Mouse (Mus musculus) spleen, postnatal 14 days (tissue): ENCODE data around the gene Trmt44.
A peak's percentile ranks its signal among the peaks of the same experiment; 100 is the strongest.
"Not testable (repeated sequence)": the region's sequence is repeated elsewhere in the genome, so short reads cannot be mapped to it uniquely, and the experiment has no call there.

Experiments used
- DNase-seq, 2 experiments: peaks; one replicate each; pipeline ENCODE4 v3.0.0; 2021 to 2022; ENCODE audit warnings: low spot score in 2 of 2

The Trmt44 gene

DNA sequence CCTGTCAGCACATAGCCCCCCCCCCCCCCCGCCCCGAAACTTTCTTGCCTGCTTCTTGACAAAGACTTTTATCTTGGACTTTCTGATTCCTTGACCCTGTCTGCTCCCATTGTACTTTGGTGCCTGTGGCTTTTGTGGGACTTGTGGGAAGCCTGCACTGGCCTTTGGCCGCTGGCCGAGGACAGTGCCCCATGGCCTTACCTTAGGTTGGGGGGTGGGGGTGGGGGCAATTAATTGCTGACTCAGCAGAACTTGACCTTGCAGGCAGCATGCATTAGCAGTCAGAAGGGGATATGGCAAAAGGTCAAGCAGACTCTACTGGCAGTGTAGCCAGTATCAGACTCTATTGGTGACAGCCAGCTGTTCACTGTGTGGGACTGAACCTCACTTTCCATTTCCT is 16.6 kb upstream of the Trmt44 start:
- DNase-seq, result no peak

GRCm38 (mm10) chr5:35584259-35584658 is 9.4 kb upstream of the Trmt44 start:
- not testable (repeated sequence) for DNase-seq

DNA sequence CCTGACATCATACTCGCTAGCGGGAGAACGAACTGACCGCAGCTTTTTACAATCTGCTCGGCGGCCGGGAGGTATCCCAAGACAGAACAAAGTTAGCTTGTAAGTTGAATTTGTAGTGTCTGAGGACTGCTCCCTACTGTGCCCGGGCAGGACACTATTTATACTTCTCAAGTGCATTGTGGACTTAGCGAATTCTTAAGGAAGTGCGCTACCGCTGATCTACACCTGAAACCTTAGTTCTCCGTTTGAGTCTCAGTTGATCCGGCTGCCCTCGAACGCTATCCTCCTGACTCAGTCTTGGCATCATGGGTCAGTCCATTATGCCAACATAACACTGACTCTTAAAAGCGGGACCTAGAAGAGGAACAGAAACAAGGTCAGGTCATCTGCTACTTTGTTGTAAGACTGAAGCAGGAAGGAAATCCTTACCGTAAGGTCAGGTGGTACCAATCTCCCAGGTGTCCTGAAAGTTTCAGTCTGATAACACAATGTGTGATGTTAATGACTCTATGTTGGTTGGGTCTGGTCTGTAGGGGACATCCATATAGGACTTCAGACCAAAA is 8.4 kb upstream of the Trmt44 start:
- DNase-seq, result no peak

DNA sequence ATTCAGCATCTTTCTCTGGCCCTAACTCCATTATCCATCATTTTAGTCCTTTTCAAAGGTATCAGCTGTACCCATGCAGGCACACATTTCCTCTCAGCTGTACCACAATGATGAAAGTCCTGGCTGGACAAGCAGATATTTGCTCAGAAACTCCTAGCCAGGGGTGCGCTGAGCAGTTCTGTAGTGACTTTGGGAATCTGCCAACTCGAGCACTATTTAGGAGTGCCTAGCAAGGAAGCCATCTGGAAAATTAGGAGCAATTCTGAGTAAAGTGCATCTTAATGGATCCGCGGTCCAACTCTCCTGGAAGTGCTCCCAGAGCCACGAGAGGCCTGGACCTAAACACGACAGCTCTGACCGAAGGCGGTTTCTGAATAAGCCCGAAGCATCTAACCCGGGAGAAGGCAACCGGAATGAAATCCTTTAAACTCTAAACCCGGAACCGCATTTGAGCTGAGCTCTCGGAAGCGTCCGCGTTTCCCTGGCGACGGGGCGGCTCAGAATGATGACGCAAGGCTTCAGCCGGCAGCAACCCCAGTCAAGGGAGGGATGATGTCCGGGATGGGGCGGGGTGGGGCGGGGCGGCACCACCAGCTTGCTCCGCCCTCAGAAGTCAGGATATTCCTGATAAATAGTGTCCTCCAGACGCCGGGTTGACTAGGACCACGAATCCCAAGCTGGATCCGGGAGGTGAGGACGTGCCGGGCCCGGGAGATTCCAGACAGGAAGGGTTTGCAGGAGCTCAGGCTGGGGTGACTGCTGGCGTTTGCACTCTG is 7.8 kb upstream of the Trmt44 start, which contains the start of gene Acox3:
Acox3 (plus strand) TSS at position 596 of the 776 bp plus-strand sequence.
- peak; percentile 81 to 91 for DNase-seq

GRCm38 (mm10) chr5:35580156-35580922 is 5.5 kb upstream of the Trmt44 start:
- DNase-seq, result no peak

DNA sequence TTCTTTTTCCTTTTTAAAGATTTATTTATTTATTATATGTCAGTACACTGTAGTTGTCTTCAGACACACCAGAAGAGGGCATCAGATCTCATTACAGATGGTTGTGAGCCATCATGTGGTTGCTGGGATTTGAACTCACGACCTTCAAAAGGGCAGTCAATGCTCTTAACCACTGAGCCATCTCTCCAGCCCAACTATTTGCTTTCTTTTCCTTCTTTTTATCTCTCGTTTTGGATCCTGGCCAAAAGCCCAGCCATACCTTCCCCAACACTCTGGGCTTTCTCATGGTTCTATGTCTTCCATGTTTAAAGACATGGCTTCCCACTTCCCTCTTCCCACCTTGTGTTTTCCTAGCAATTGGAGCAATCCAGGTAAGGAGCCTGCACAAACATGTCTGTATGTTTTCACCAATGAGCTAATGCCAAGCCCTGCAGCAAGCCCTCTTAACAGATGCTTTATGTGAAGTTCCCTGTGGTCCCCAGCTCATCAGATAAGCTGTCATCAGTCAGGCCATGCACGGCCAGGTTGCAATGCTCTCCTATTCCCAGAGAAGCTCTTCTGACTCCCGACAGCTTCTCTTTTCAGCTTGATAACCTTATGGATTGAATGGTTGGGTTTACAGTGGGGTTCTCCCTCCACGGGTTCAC is 4.5 kb upstream of the Trmt44 start:
- no peak for DNase-seq

- DNase-seq, result no peak
Measured at GRCm38 (mm10) chr5:35578411-35578810, 3.5 kb upstream of the Trmt44 start.

- no peak for DNase-seq
Measured at GRCm38 (mm10) chr5:35576409-35577020, 1.6 kb upstream of the Trmt44 start.

DNA sequence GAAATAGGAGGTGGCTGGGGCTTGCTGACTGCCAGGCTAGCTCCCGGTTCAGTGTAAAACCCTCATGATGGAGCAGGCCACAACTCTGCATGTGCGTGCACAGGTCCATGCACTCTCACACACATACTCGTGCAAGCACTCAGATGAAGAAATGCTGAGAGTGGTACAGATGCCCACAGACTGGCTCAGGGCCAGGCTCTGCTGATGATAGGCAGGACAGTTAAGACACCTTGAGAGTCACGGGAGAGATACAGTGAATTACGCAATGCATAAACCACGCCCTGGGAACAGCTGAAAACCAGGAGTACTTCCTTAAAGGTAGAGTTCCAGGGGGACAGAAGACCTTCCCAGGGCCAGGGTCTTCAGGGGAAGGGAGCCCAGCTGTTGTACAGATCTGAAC is 3.3 kb downstream of the Trmt44 start:
- DNase-seq, result no peak

DNA sequence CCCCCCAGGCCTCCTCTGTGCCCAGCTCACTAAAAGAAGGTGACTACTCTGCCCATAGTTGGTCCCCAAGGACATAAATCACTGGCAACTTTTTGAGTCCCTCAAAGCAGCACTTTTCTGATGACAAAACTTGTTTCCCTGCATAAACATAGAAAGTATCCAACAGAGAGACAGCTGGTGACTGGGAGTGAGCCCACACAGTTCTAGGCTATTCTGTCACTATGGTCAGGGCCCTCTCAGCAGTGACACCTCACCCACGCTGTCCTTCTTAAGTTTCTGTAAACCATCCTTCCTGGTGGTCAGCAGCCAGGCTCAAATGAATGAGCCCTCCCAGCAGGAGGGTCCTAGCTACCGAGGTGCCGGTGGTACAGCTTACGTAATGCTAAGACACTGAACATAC is 8.2 kb downstream of the Trmt44 start:
- DNase-seq, result no peak

- DNase-seq, result no peak
Measured at GRCm38 (mm10) chr5:35565217-35565616, 9.7 kb downstream of the Trmt44 start.

DNA sequence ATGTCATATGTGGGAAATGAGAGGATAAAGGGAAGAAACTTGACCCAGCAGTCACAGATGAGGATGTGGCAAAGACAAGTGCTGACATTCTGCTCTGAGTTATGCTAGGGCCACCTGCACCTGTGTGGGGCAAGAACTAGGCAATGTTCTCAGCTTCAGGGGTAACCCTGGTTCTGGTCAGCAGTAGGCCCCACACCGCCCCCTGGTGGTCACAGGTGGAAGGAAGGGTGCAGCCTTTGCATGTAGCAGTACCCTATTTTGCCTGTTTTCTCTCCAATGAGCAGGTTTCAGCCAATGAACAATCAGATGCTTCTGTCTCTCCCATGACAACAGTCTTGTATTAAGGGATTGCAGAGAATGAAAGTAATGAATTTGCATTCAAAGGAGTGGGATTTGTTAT is 11.4 kb downstream of the Trmt44 start:
- peak; percentile 33 to 70 for DNase-seq

GRCm38 (mm10) chr5:35562616-35563015 is 12.3 kb downstream of the Trmt44 start:
- DNase-seq, result no peak

GRCm38 (mm10) chr5:35559447-35559846 is 15.4 kb downstream of the Trmt44 start:
- no peak for DNase-seq

GRCm38 (mm10) chr5:35557946-35558621 is 16.8 kb downstream of the Trmt44 start:
- no peak for DNase-seq

- DNase-seq, result no peak
Measured at GRCm38 (mm10) chr5:35556393-35556792, 18.5 kb downstream of the Trmt44 start.

DNA sequence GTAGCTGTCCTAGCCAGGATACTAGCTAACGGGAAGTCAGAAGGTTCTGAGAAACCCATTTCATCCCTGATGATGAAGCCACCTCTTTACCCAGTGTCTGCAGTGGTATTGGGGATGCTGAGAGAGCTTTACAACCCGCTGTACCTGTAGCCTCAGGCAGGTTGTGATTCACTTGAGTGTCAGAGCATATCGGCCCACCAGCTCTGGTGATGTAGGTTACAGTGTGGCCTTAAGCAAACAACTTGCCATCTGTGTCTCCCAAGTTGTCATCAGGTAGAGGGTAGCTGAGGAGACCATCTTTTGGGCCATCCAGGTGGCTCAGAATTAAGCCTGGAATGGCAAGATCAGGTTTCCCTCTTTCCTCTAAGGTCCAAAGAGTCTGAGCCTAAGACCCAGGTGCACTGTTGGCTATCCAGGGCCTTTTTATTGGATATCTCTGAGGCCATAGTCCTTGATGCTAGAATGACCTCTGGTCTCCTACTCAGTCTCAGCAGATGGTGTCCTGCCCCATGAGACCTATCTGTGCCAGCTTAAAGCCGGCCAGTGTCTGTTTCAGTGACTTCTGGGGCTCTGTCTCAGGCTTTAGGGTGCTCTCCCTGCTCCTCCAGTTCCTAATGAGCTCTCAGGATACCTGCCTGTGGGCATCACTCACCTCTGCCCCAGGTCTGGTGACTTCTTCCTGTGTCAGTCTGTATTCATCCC is 21.9 kb downstream of the Trmt44 start:
- DNase-seq, result no peak

GRCm38 (mm10) chr5:35551855-35552837 is 22.7 kb downstream of the Trmt44 start:
- no peak for DNase-seq

- DNase-seq, result no peak
Measured at GRCm38 (mm10) chr5:35546127-35546526, 28.7 kb downstream of the Trmt44 start.
